Mouse (Mus musculus) hindbrain, embryonic 10.5 days (tissue): ENCODE measurements at regions not wholly inside any gene's neighbourhood (a gene's known extent, or its start where the extent isn't known, plus 50 kb on each side); places are given as distances from the start of the nearest gene placed in this dataset.
"Not testable (repeated sequence)": the region's sequence is repeated elsewhere in the genome, so short reads cannot be mapped to it uniquely, and the experiment has no call there.

Source experiments
- DNase-seq: peaks from one replicate; pipeline ENCODE4 v3.0.0-alpha.2; 2017; ENCODE audit warnings: low spot score
- H3K27ac ChIP-seq: fragments of 300-500 bp; sonication (generic); 2 replicates; pipeline ENCODE4 v1.5.1; 2016; ENCODE audit warnings: mild to moderate bottlenecking, moderate library complexity
- H3K27me3 ChIP-seq: fragments of 300-500 bp; sonication (generic); 2 replicates; pipeline ENCODE4 v1.6.1; 2016; ENCODE audit warnings: mild to moderate bottlenecking; ENCODE audit not compliant: poor library complexity, insufficient read depth, severe bottlenecking
- H3K36me3 ChIP-seq: fragments of 300-500 bp; sonication (generic); 2 replicates; pipeline ENCODE4 v1.6.1; 2016; ENCODE audit warnings: mild to moderate bottlenecking, moderate library complexity
- H3K4me1 ChIP-seq: fragments of 300-500 bp; sonication (generic); replicated peaks from 2 replicates; pipeline ENCODE4 v1.6.1; 2016; ENCODE audit warnings: mild to moderate bottlenecking
- H3K4me3 ChIP-seq: fragments of 300-500 bp; sonication (generic); 2 replicates; pipeline ENCODE4 v1.5.1; 2016; ENCODE audit warnings: mild to moderate bottlenecking, moderate library complexity
- H3K9me3 ChIP-seq: fragments of 300-500 bp; sonication (generic); 2 replicates; pipeline ENCODE4 v1.6.1; 2016; ENCODE audit warnings: mild to moderate bottlenecking, moderate library complexity
- WGBS: fragments of 180-500 bp; shearing (Covaris S2); methylation state at CpG from one replicate; pipeline ENCODE4 v1.1.7; 2016; 5-methylcytosine and 5-hydroxymethylcytosine counted together

DNA sequence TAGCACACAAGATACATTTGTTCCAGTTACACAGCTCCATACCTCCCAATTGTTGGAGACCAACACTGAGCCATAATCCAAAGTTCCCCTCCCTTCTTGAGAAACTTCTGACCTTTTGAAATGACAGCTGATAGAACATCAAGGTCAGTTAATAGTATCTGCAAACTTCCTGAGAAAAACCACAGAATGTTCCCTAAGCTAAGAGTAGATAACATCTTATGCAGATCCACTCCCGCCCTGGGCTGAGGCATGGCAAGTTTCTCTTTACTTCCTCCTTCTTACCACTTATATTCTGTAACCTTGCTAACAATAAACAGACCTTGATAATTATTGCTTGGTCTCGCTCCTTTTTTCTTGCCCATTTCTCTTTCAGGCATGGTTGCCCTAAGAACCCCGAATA, 55.3 kb upstream of the Vmn2r97 start:
- H3K36me3 ChIP-seq, H3K4me3 ChIP-seq, DNase-seq, H3K27ac ChIP-seq, H3K4me1 ChIP-seq, H3K27me3 ChIP-seq: not testable (repeated sequence)
- 82% methylated on average over 3 of the region's 3 CpGs for WGBS
- peaks cover 53% of the 10 kb centered on the region for H3K9me3 ChIP-seq
